Mouse (Mus musculus): ENCODE data around the gene Tns4. TPM values are rescaled to one million over a fixed set of nuclear protein-coding genes. Genes with fewer than 3 reads are reported as not detected.

Tns4 gene
- total RNA-seq, 1 experiment from 2014 or later: 0.35 TPM

GRCm38 (mm10) chr11:99120524-99121217 lies 31.6 kb upstream of the Tns4 start:
- ATAC-seq (ENCODE audit: extremely low read depth, insufficient number of reproducible peaks, low FRiP score, poor library complexity, severe bottlenecking): no peak

GRCm38 (mm10) chr11:99118963-99119362 lies 29.9 kb upstream of the Tns4 start:
- ATAC-seq (ENCODE audit: extremely low read depth, insufficient number of reproducible peaks, low FRiP score, poor library complexity, severe bottlenecking): no peak

GRCm38 (mm10) chr11:99118420-99118819 lies 29.3 kb upstream of the Tns4 start:
- ATAC-seq (ENCODE audit: extremely low read depth, insufficient number of reproducible peaks, low FRiP score, poor library complexity, severe bottlenecking): no peak

- no peak for ATAC-seq (ENCODE audit: extremely low read depth, insufficient number of reproducible peaks, low FRiP score, poor library complexity, severe bottlenecking)
Measured at GRCm38 (mm10) chr11:99117907-99118306, 28.8 kb upstream of the Tns4 start.

GRCm38 (mm10) chr11:99115940-99116339 lies 26.8 kb upstream of the Tns4 start:
- ATAC-seq (ENCODE audit: extremely low read depth, insufficient number of reproducible peaks, low FRiP score, poor library complexity, severe bottlenecking): 0 out of 2 replicates have a peak, but pooled peaks have one; percentile 23

GRCm38 (mm10) chr11:99113111-99113510 lies 24.0 kb upstream of the Tns4 start:
- no peak for ATAC-seq (ENCODE audit: extremely low read depth, insufficient number of reproducible peaks, low FRiP score, poor library complexity, severe bottlenecking)

GRCm38 (mm10) chr11:99112700-99113099 lies 23.6 kb upstream of the Tns4 start:
- ATAC-seq (ENCODE audit: extremely low read depth, insufficient number of reproducible peaks, low FRiP score, poor library complexity, severe bottlenecking): no peak

- ATAC-seq (ENCODE audit: extremely low read depth, insufficient number of reproducible peaks, low FRiP score, poor library complexity, severe bottlenecking): no peak
Measured at GRCm38 (mm10) chr11:99111631-99112030, 22.5 kb upstream of the Tns4 start.

- no peak for ATAC-seq (ENCODE audit: extremely low read depth, insufficient number of reproducible peaks, low FRiP score, poor library complexity, severe bottlenecking)
Measured at GRCm38 (mm10) chr11:99111155-99111554, 22.0 kb upstream of the Tns4 start.

GRCm38 (mm10) chr11:99110370-99111110 lies 21.4 kb upstream of the Tns4 start:
- ATAC-seq (ENCODE audit: extremely low read depth, insufficient number of reproducible peaks, low FRiP score, poor library complexity, severe bottlenecking): no peak

- no peak for ATAC-seq (ENCODE audit: extremely low read depth, insufficient number of reproducible peaks, low FRiP score, poor library complexity, severe bottlenecking)
Measured at GRCm38 (mm10) chr11:99108296-99108695, 19.2 kb upstream of the Tns4 start.

GRCm38 (mm10) chr11:99105981-99106726 lies 17.0 kb upstream of the Tns4 start:
- ATAC-seq (ENCODE audit: extremely low read depth, insufficient number of reproducible peaks, low FRiP score, poor library complexity, severe bottlenecking): no peak

GRCm38 (mm10) chr11:99104609-99105410 lies 15.7 kb upstream of the Tns4 start:
- ATAC-seq (ENCODE audit: extremely low read depth, insufficient number of reproducible peaks, low FRiP score, poor library complexity, severe bottlenecking): peak; percentile 48; the same call in 1 of the 2 replicates

- ATAC-seq (ENCODE audit: extremely low read depth, insufficient number of reproducible peaks, low FRiP score, poor library complexity, severe bottlenecking): no peak
Measured at GRCm38 (mm10) chr11:99102575-99103270, 13.6 kb upstream of the Tns4 start.

- no peak for ATAC-seq (ENCODE audit: extremely low read depth, insufficient number of reproducible peaks, low FRiP score, poor library complexity, severe bottlenecking)
Measured at GRCm38 (mm10) chr11:99101693-99102092, 12.6 kb upstream of the Tns4 start.

GRCm38 (mm10) chr11:99100215-99100614 lies 11.1 kb upstream of the Tns4 start:
- ATAC-seq (ENCODE audit: extremely low read depth, insufficient number of reproducible peaks, low FRiP score, poor library complexity, severe bottlenecking): no peak

GRCm38 (mm10) chr11:99099516-99099915 lies 10.4 kb upstream of the Tns4 start:
- ATAC-seq (ENCODE audit: extremely low read depth, insufficient number of reproducible peaks, low FRiP score, poor library complexity, severe bottlenecking): no peak

- no peak for ATAC-seq (ENCODE audit: extremely low read depth, insufficient number of reproducible peaks, low FRiP score, poor library complexity, severe bottlenecking)
Measured at GRCm38 (mm10) chr11:99098924-99099323, 9.8 kb upstream of the Tns4 start.
